Mouse (Mus musculus) liver, adult 2 months (tissue): Measurements from ENCODE around the gene Tpgs1. TPM values are rescaled to one million over a fixed set of nuclear protein-coding genes. Genes with fewer than 3 reads are reported as not detected.
A peak's percentile ranks its signal among the peaks of the same experiment; 100 is the strongest.

Experiments
- DNase-seq: peaks from one replicate; pipeline ENCODE4 v3.0.0-alpha.2; 2011; ENCODE audit warnings: low read depth, low spot score; ENCODE audit errors: extremely low read depth
- H3K27ac ChIP-seq: fragments of 200-500 bp; replicated peaks from 2 replicates; pipeline ENCODE4 v1.5.1; 2012; ENCODE audit warnings: low read depth, mild to moderate bottlenecking, control low read depth, inconsistent platforms, low read length; ENCODE audit not compliant: insufficient read depth
- H3K27me3 ChIP-seq: fragments of 200-500 bp; 2 replicates; pipeline ENCODE4 v1.6.1; 2012; ENCODE audit warnings: mild to moderate bottlenecking, moderate library complexity, low read length, inconsistent platforms; ENCODE audit not compliant: control insufficient read depth, insufficient read depth
- H3K36me3 ChIP-seq: fragments of 200-500 bp; 2 replicates; pipeline ENCODE4 v1.6.1; 2012; ENCODE audit warnings: low read length, inconsistent platforms; ENCODE audit not compliant: control insufficient read depth, insufficient read depth
- H3K4me1 ChIP-seq: fragments of 200-500 bp; 2 replicates; pipeline ENCODE4 v1.6.1; 2011; ENCODE audit warnings: low read length; ENCODE audit not compliant: control insufficient read depth, insufficient read depth
- H3K4me3 ChIP-seq: fragments of 200-500 bp; 2 replicates; pipeline ENCODE4 v1.5.1; 2011; ENCODE audit warnings: low read depth, mild to moderate bottlenecking, control low read depth, low read length, moderate library complexity; ENCODE audit not compliant: insufficient read depth
- H3K79me2 ChIP-seq: fragments of 200-500 bp; 2 replicates; pipeline ENCODE4 v1.6.1; 2012; ENCODE audit warnings: inconsistent platforms, mild to moderate bottlenecking, low read length, moderate library complexity; ENCODE audit not compliant: control insufficient read depth, insufficient read depth
- H3K9ac ChIP-seq: fragments of 200-500 bp; 2 replicates; pipeline ENCODE4 v1.6.1; 2012; ENCODE audit warnings: low read depth, mild to moderate bottlenecking, control low read depth, inconsistent platforms, low read length
- CTCF ChIP-seq: fragments of 200-500 bp; IDR thresholded peaks from 2 replicates; pipeline ENCODE4 v1.5.1; 2011; ENCODE audit warnings: low read depth, low read length, control low read depth
- POLR2A ChIP-seq: fragments of 200-500 bp; IDR thresholded peaks from 2 replicates; pipeline ENCODE4 v1.6.1; 2011; ENCODE audit warnings: low read length, control low read depth; ENCODE audit not compliant: insufficient read depth; ENCODE audit errors: extremely low read depth
- whole genome bisulfite sequencing: fragments of 180-500 bp; shearing (Covaris S2); methylation state at CpG from one replicate; pipeline ENCODE4 v1.1.7; 2018; 5-methylcytosine and 5-hydroxymethylcytosine counted together
- polyA plus RNA-seq: library from polyadenylated mRNA; depleted of rRNA; stranded (reverse); fragments of >200 nt; gene quantifications from 2 replicates; pipeline ENCODE4 v1.2.3, GENCODE M21; 2012; rRNA removed
- total RNA-seq: library from RNA; depleted of rRNA; stranded (reverse); fragments of >200 nt; gene quantifications from 2 replicates; pipeline ENCODE4 v1.2.3, GENCODE M21; 2014; rRNA removed

Gene Tpgs1
- total RNA-seq (18.2 and 24.4 TPM in 2 replicates), polyA plus RNA-seq (48.5 and 58.9 TPM in 2 replicates)

GRCm38 (mm10) chr10:79668771-79669575, at the start of gene Tpgs1:
TSS of gene Tpgs1 (plus strand) at chr10:79669369.
- WGBS: under 1% methylated on average over 45 of the region's 45 CpGs
- H3K27ac ChIP-seq: peak within 1 kb of the TSS; percentile 69
- no peaks in the 10 kb centered on the region for H3K27me3 ChIP-seq
- TF ChIP-seq POLR2A (no peak), CTCF (peak; percentile 60)
- no peaks in the 10 kb centered on the region for H3K36me3 ChIP-seq
- H3K9ac ChIP-seq: peak within 1 kb of the TSS; percentile 83
- DNase-seq: peak; percentile 86
- peak within 1 kb of the TSS; percentile 84 for H3K4me3 ChIP-seq
- peaks cover 5% of the 10 kb centered on the region; the same call in 1 of the 2 replicates for H3K79me2 ChIP-seq
- H3K4me1 ChIP-seq: peaks cover 7% of the 10 kb centered on the region

GRCm38 (mm10) chr10:79623950-79624349, 45.2 kb upstream of the Tpgs1 start:
- TF ChIP-seq CTCF (no peak), POLR2A (no peak)
- Histone ChIP-seq H3K36me3 (no peaks in the 10 kb centered on the region), H3K4me1 (no peaks in the 10 kb centered on the region), H3K4me3 (no peak overlapping the region), H3K9ac (no peak overlapping the region), H3K79me2 (no peaks in the 10 kb centered on the region), H3K27me3 (no peaks in the 10 kb centered on the region), H3K27ac (no peak overlapping the region)
- DNase-seq: no peak
- WGBS: 73% methylated on average over 12 of the region's 12 CpGs

GRCm38 (mm10) chr10:79625398-79625797, 43.8 kb upstream of the Tpgs1 start:
- H3K27ac ChIP-seq: no peak overlapping the region
- H3K4me1 ChIP-seq: no peaks in the 10 kb centered on the region
- H3K36me3 ChIP-seq: no peaks in the 10 kb centered on the region
- no peaks in the 10 kb centered on the region for H3K79me2 ChIP-seq
- H3K9ac ChIP-seq: no peak overlapping the region
- H3K4me3 ChIP-seq: no peak overlapping the region
- TF ChIP-seq CTCF (no peak), POLR2A (no peak)
- no peaks in the 10 kb centered on the region for H3K27me3 ChIP-seq
- no peak for DNase-seq
- WGBS: 78% methylated on average over 9 of the region's 9 CpGs

- Histone ChIP-seq H3K4me3 (no peak overlapping the region), H3K27me3 (no peaks in the 10 kb centered on the region), H3K36me3 (no peaks in the 10 kb centered on the region), H3K4me1 (no peaks in the 10 kb centered on the region), H3K9ac (no peak overlapping the region), H3K79me2 (no peaks in the 10 kb centered on the region), H3K27ac (no peak overlapping the region)
- TF ChIP-seq CTCF: no peak
- TF ChIP-seq POLR2A: no peak
- no peak for DNase-seq
- WGBS: 81% methylated on average over 10 of the region's 10 CpGs
These were observed 43.0 kb upstream of the Tpgs1 start for GRCm38 (mm10) chr10:79626156-79626555.

- Histone ChIP-seq H3K79me2 (no peaks in the 10 kb centered on the region), H3K36me3 (no peaks in the 10 kb centered on the region), H3K9ac (no peak overlapping the region), H3K27me3 (no peaks in the 10 kb centered on the region), H3K27ac (no peak overlapping the region), H3K4me3 (no peak overlapping the region), H3K4me1 (no peaks in the 10 kb centered on the region)
- WGBS: 86% methylated on average over 5 of the region's 5 CpGs
- DNase-seq: no peak
- TF ChIP-seq CTCF: no peak
These were observed 40.8 kb upstream of the Tpgs1 start for GRCm38 (mm10) chr10:79628377-79628776.

- no peak for DNase-seq
- Histone ChIP-seq H3K27me3 (no peaks in the 10 kb centered on the region), H3K27ac (no peak overlapping the region), H3K79me2 (no peaks in the 10 kb centered on the region), H3K9ac (no peak overlapping the region), H3K4me3 (no peak overlapping the region), H3K4me1 (no peaks in the 10 kb centered on the region), H3K36me3 (no peaks in the 10 kb centered on the region)
- 75% methylated on average over 4 of the region's 4 CpGs for WGBS
- TF ChIP-seq CTCF: no peak
- TF ChIP-seq POLR2A: no peak
These were observed 37.7 kb upstream of the Tpgs1 start for GRCm38 (mm10) chr10:79631432-79631831.
